Mouse (Mus musculus) embryonic facial prominence, embryonic 11.5 days (tissue): Measurements from ENCODE around the gene Slc6a5. TPM values are rescaled to one million over a fixed set of nuclear protein-coding genes. Genes with fewer than 3 reads are reported as not detected.

Source experiments
- ATAC-seq: fragments of 200-750 bp; cut with Nextera tagmentation; replicated peaks from 2 replicates; pipeline ENCODE4 v1.8.0; 2017; ENCODE audit warnings: low read depth; ENCODE audit not compliant: insufficient number of reproducible peaks, low FRiP score, low TSS enrichment
- DNase-seq: peaks from one replicate; pipeline ENCODE4 v3.0.0-alpha.2; 2015; ENCODE audit warnings: low spot score
- H3K27ac ChIP-seq: fragments of 300-500 bp; sonication (generic); replicated peaks from 2 replicates; pipeline ENCODE4 v1.5.1; 2014; ENCODE audit warnings: mild to moderate bottlenecking, low read depth, low read length, control low read depth
- H3K27me3 ChIP-seq: fragments of 300-500 bp; sonication (generic); 2 replicates; pipeline ENCODE4 v1.6.1; 2014; ENCODE audit warnings: mild to moderate bottlenecking, low read length, moderate library complexity, mixed read lengths; ENCODE audit not compliant: control insufficient read depth, insufficient read depth
- H3K36me3 ChIP-seq: fragments of 300-500 bp; sonication (generic); replicated peaks from 2 replicates; pipeline ENCODE4 v1.6.1; 2014; ENCODE audit warnings: low read depth, mild to moderate bottlenecking, low read length, moderate library complexity, mixed read lengths; ENCODE audit not compliant: control insufficient read depth, insufficient read depth
- H3K4me1 ChIP-seq: fragments of 300-500 bp; sonication (generic); 2 replicates; pipeline ENCODE4 v1.6.1; 2014; ENCODE audit warnings: low read length, mixed read lengths; ENCODE audit not compliant: control insufficient read depth, insufficient read depth
- H3K4me2 ChIP-seq: fragments of 300-500 bp; sonication (generic); 2 replicates; pipeline ENCODE4 v1.6.1; 2014; ENCODE audit warnings: low read depth, mild to moderate bottlenecking, control low read depth, low read length, moderate library complexity
- H3K4me3 ChIP-seq: fragments of 300-500 bp; sonication (generic); 2 replicates; pipeline ENCODE4 v1.5.1; 2014; ENCODE audit warnings: low read depth, low read length, control low read depth
- H3K9ac ChIP-seq: fragments of 300-500 bp; sonication (generic); replicated peaks from 2 replicates; pipeline ENCODE4 v1.6.1; 2014; ENCODE audit warnings: mild to moderate bottlenecking, control low read depth, low read length
- H3K9me3 ChIP-seq: fragments of 300-500 bp; sonication (generic); replicated peaks from 2 replicates; pipeline ENCODE4 v1.6.1; 2016; ENCODE audit warnings: mild to moderate bottlenecking, low read length, inconsistent platforms, mixed read lengths; ENCODE audit not compliant: control insufficient read depth
- WGBS: fragments of 180-500 bp; shearing (Covaris S2); extraction: QIAGEN DNeasy Blood & Tissue Kit; methylation state at CpG from one replicate; pipeline ENCODE4 v1.1.7; 2014; 5-methylcytosine and 5-hydroxymethylcytosine counted together
- polyA plus RNA-seq: library from polyadenylated mRNA; unstranded; fragments of >200 nt; fragmentation: Nextera tagmentation; extraction: Ambion mirVana; gene quantifications from 2 replicates; pipeline ENCODE4 v1.2.1, GENCODE M21; 2014

Slc6a5 gene
- polyA plus RNA-seq, 1 experiment from 2014 or later = 0.06 TPM

- 85% methylated on average over 3 of the region's 3 CpGs for WGBS
- no peaks in the 10 kb centered on the region for H3K36me3 ChIP-seq
- no peak overlapping the region for H3K9ac ChIP-seq
These were observed 26.9 kb downstream of the Slc6a5 start for GRCm38 (mm10) chr7:49936821-49937220.

GRCm38 (mm10) chr7:49942023-49942422 lies 32.1 kb downstream of the Slc6a5 start:
- Histone ChIP-seq H3K27me3 (no peaks in the 10 kb centered on the region), H3K4me1 (no peaks in the 10 kb centered on the region), H3K36me3 (no peaks in the 10 kb centered on the region), H3K4me2 (no peak overlapping the region), H3K27ac (no peak overlapping the region), H3K4me3 (no peak overlapping the region), H3K9me3 (no peaks in the 10 kb centered on the region), H3K9ac (no peak overlapping the region)
- WGBS = 55% methylated on average over 3 of the region's 3 CpGs
- peak; percentile 70; the same call in 1 of the 2 replicates for ATAC-seq
- no peak for DNase-seq

More at GRCm38 (mm10) chr7:49936821-49937220, 26.9 kb downstream of the Slc6a5 start:
- Histone ChIP-seq H3K4me1 (no peaks in the 10 kb centered on the region), H3K9me3 (no peaks in the 10 kb centered on the region), H3K27me3 (no peaks in the 10 kb centered on the region), H3K4me3 (no peak overlapping the region), H3K4me2 (no peak overlapping the region), H3K27ac (no peak overlapping the region)
- ATAC-seq (no peak), DNase-seq (no peak)

GRCm38 (mm10) chr7:49942490-49942889 lies 32.5 kb downstream of the Slc6a5 start:
- 0 out of 2 replicates have a peak, but pooled peaks have one; percentile 24 for ATAC-seq
- H3K4me3 ChIP-seq = no peak overlapping the region
- no peak overlapping the region for H3K4me2 ChIP-seq
- H3K9ac ChIP-seq = no peak overlapping the region
- H3K27ac ChIP-seq = no peak overlapping the region
- no peaks in the 10 kb centered on the region for H3K36me3 ChIP-seq
- DNase-seq = no peak
- H3K4me1 ChIP-seq = no peaks in the 10 kb centered on the region
- no peaks in the 10 kb centered on the region for H3K27me3 ChIP-seq
- no peaks in the 10 kb centered on the region for H3K9me3 ChIP-seq
- WGBS = 66% methylated on average over 5 of the region's 5 CpGs

GRCm38 (mm10) chr7:49946691-49947090 lies 36.7 kb downstream of the Slc6a5 start:
- DNase-seq (no peak), ATAC-seq (no peak)
- Histone ChIP-seq H3K9me3 (no peaks in the 10 kb centered on the region), H3K27me3 (no peaks in the 10 kb centered on the region), H3K9ac (no peak overlapping the region), H3K36me3 (no peaks in the 10 kb centered on the region), H3K4me3 (no peak overlapping the region), H3K27ac (no peak overlapping the region), H3K4me1 (no peaks in the 10 kb centered on the region), H3K4me2 (no peak overlapping the region)
- 85% methylated on average over 9 of the region's 9 CpGs for WGBS

- Histone ChIP-seq H3K9ac (no peak overlapping the region), H3K36me3 (no peaks in the 10 kb centered on the region), H3K27ac (no peak overlapping the region), H3K4me2 (no peak overlapping the region), H3K4me1 (no peaks in the 10 kb centered on the region), H3K4me3 (no peak overlapping the region), H3K9me3 (no peaks in the 10 kb centered on the region), H3K27me3 (no peaks in the 10 kb centered on the region)
- ATAC-seq (no peak), DNase-seq (peak; percentile 76)
- 55% methylated on average over 4 of the region's 4 CpGs for WGBS
These were observed 43.7 kb downstream of the Slc6a5 start for GRCm38 (mm10) chr7:49953546-49954181.

GRCm38 (mm10) chr7:49954834-49955233 lies 44.9 kb downstream of the Slc6a5 start:
- no peaks in the 10 kb centered on the region for H3K9me3 ChIP-seq
- no peak for ATAC-seq
- 84% methylated on average over 7 of the region's 7 CpGs for WGBS
- no peak overlapping the region for H3K27ac ChIP-seq
- no peaks in the 10 kb centered on the region for H3K36me3 ChIP-seq
- no peak overlapping the region for H3K4me3 ChIP-seq
- no peak overlapping the region for H3K9ac ChIP-seq
- H3K4me2 ChIP-seq = no peak overlapping the region
- no peaks in the 10 kb centered on the region for H3K27me3 ChIP-seq
- no peaks in the 10 kb centered on the region for H3K4me1 ChIP-seq
- DNase-seq = no peak

GRCm38 (mm10) chr7:49957142-49957541 lies 47.2 kb downstream of the Slc6a5 start:
- H3K27me3 ChIP-seq = no peaks in the 10 kb centered on the region
- no peak for ATAC-seq
- 75% methylated on average over 3 of the region's 3 CpGs for WGBS
- no peak overlapping the region for H3K4me2 ChIP-seq
- no peak overlapping the region for H3K27ac ChIP-seq
- H3K9ac ChIP-seq = no peak overlapping the region
- H3K9me3 ChIP-seq = no peaks in the 10 kb centered on the region
- no peaks in the 10 kb centered on the region for H3K4me1 ChIP-seq
- H3K36me3 ChIP-seq = no peaks in the 10 kb centered on the region
- no peak for DNase-seq
- H3K4me3 ChIP-seq = no peak overlapping the region

GRCm38 (mm10) chr7:49963764-49964163 lies 53.8 kb downstream of the Slc6a5 start:
- ATAC-seq = no peak
- H3K4me3 ChIP-seq = no peak overlapping the region
- 77% methylated on average over 2 of the region's 2 CpGs for WGBS

More at GRCm38 (mm10) chr7:49963764-49964163, 53.8 kb downstream of the Slc6a5 start:
- Histone ChIP-seq H3K4me2 (no peak overlapping the region), H3K36me3 (no peaks in the 10 kb centered on the region), H3K9me3 (no peaks in the 10 kb centered on the region), H3K4me1 (no peaks in the 10 kb centered on the region), H3K27me3 (no peaks in the 10 kb centered on the region), H3K27ac (no peak overlapping the region), H3K9ac (no peak overlapping the region)
- no peak for DNase-seq
